Mouse (Mus musculus) liver, embryonic 15.5 days (tissue): ENCODE results near the gene Nol10. TPM values are rescaled to one million over a fixed set of nuclear protein-coding genes. Genes with fewer than 3 reads are reported as not detected.

ENCODE experiments used
- ATAC-seq: fragments of 200-750 bp; cut with Nextera tagmentation; 2 replicates; pipeline ENCODE4 v1.8.0; 2017; ENCODE audit warnings: moderate number of reproducible peaks, mild to moderate bottlenecking, moderate library complexity; ENCODE audit not compliant: insufficient read depth
- H3K27ac ChIP-seq: fragments of 300-500 bp; sonication (generic); replicated peaks from 2 replicates; pipeline ENCODE4 v1.5.1; 2015; ENCODE audit warnings: mild to moderate bottlenecking, inconsistent platforms
- H3K27me3 ChIP-seq: fragments of 300-500 bp; sonication (generic); 2 replicates; pipeline ENCODE4 v1.6.1; 2015; ENCODE audit warnings: mild to moderate bottlenecking, inconsistent platforms
- H3K36me3 ChIP-seq: fragments of 300-500 bp; sonication (generic); replicated peaks from 2 replicates; pipeline ENCODE4 v1.6.1; 2015; ENCODE audit warnings: moderate library complexity, mild to moderate bottlenecking, inconsistent platforms
- H3K4me1 ChIP-seq: fragments of 300-500 bp; sonication (generic); replicated peaks from 2 replicates; pipeline ENCODE4 v1.6.1; 2015; ENCODE audit warnings: inconsistent platforms
- H3K4me2 ChIP-seq: fragments of 300-500 bp; sonication (generic); 2 replicates; pipeline ENCODE4 v1.6.1; 2015; ENCODE audit warnings: moderate library complexity, mild to moderate bottlenecking, inconsistent platforms
- H3K4me3 ChIP-seq: fragments of 300-500 bp; sonication (generic); replicated peaks from 2 replicates; pipeline ENCODE4 v1.5.1; 2015; ENCODE audit warnings: mild to moderate bottlenecking, inconsistent platforms
- H3K9ac ChIP-seq: fragments of 300-500 bp; sonication (generic); 2 replicates; pipeline ENCODE4 v1.6.1; 2015; ENCODE audit warnings: moderate library complexity, mild to moderate bottlenecking, inconsistent platforms
- H3K9me3 ChIP-seq: fragments of 300-500 bp; sonication (generic); replicated peaks from 2 replicates; pipeline ENCODE4 v1.6.1; 2016; ENCODE audit warnings: inconsistent platforms
- WGBS: fragments of 180-500 bp; shearing (Covaris S2); methylation state at CpG from one replicate; pipeline ENCODE4 v1.1.7; 2015; ENCODE audit warnings: mixed read lengths; ENCODE audit not compliant: insufficient replicate concordance; 5-methylcytosine and 5-hydroxymethylcytosine counted together
- polyA plus RNA-seq: library from polyadenylated mRNA; unstranded; fragments of >200 nt; fragmentation: Nextera tagmentation; extraction: Ambion mirVana; gene quantifications from 2 replicates; pipeline ENCODE4 v1.2.1, GENCODE M21; 2015

The Nol10 gene
- polyA plus RNA-seq, 1 experiment from 2014 or later = 9.9 TPM

GRCm38 (mm10) chr12:17333459-17333858 is 14.8 kb upstream of the Nol10 start:
- 10% methylated on average over 1 of the region's 1 CpGs for WGBS
- no peak overlapping the region for H3K27ac ChIP-seq
- H3K4me3 ChIP-seq = no peak overlapping the region
- no peaks in the 10 kb centered on the region for H3K36me3 ChIP-seq
- H3K27me3 ChIP-seq = no peaks in the 10 kb centered on the region; the same call in 1 of the 2 replicates
- no peak for ATAC-seq
- H3K9ac ChIP-seq = no peak overlapping the region
- no peak overlapping the region for H3K4me2 ChIP-seq
- H3K4me1 ChIP-seq = no peaks in the 10 kb centered on the region
- no peaks in the 10 kb centered on the region for H3K9me3 ChIP-seq

GRCm38 (mm10) chr12:17338338-17338737 is 9.9 kb upstream of the Nol10 start:
- Histone ChIP-seq H3K9ac (no peak overlapping the region), H3K4me2 (no peak overlapping the region), H3K27ac (no peak overlapping the region), H3K9me3 (no peaks in the 10 kb centered on the region), H3K4me1 (no peaks in the 10 kb centered on the region), H3K27me3 (no peaks in the 10 kb centered on the region), H3K4me3 (no peak overlapping the region), H3K36me3 (no peaks in the 10 kb centered on the region)
- ATAC-seq = no peak
- WGBS = 58% methylated on average over 2 of the region's 2 CpGs

- WGBS = 57% methylated on average over 3 of the region's 3 CpGs
- Histone ChIP-seq H3K27me3 (no peaks in the 10 kb centered on the region), H3K9me3 (no peaks in the 10 kb centered on the region), H3K27ac (no peak overlapping the region), H3K36me3 (no peaks in the 10 kb centered on the region), H3K4me2 (no peak overlapping the region), H3K4me3 (no peak overlapping the region), H3K9ac (no peak overlapping the region), H3K4me1 (no peaks in the 10 kb centered on the region)
- ATAC-seq = no peak
Observed at GRCm38 (mm10) chr12:17339114-17339905, 8.9 kb upstream of the Nol10 start.

- WGBS = 31% methylated on average over 11 of the region's 11 CpGs
- Histone ChIP-seq H3K4me2 (peak overlapping the region; percentile 86), H3K27me3 (no peaks in the 10 kb centered on the region), H3K9me3 (no peaks in the 10 kb centered on the region), H3K27ac (peak overlapping the region; percentile 45), H3K9ac (peak overlapping the region; percentile 66), H3K4me3 (peak overlapping the region; percentile 78), H3K4me1 (peaks cover 18% of the 10 kb centered on the region), H3K36me3 (peaks cover 15% of the 10 kb centered on the region)
- peak; percentile 49 for ATAC-seq
Observed at GRCm38 (mm10) chr12:17347327-17348047, 771 bp upstream of the Nol10 start.

GRCm38 (mm10) chr12:17350106-17350505 is 1.8 kb downstream of the Nol10 start:
- Histone ChIP-seq H3K36me3 (peaks cover 36% of the 10 kb centered on the region), H3K9ac (no peak overlapping the region), H3K27me3 (no peaks in the 10 kb centered on the region), H3K27ac (no peak overlapping the region), H3K4me2 (no peak overlapping the region), H3K4me3 (no peak overlapping the region), H3K9me3 (no peaks in the 10 kb centered on the region), H3K4me1 (peaks cover 18% of the 10 kb centered on the region)
- ATAC-seq = no peak

DNA sequence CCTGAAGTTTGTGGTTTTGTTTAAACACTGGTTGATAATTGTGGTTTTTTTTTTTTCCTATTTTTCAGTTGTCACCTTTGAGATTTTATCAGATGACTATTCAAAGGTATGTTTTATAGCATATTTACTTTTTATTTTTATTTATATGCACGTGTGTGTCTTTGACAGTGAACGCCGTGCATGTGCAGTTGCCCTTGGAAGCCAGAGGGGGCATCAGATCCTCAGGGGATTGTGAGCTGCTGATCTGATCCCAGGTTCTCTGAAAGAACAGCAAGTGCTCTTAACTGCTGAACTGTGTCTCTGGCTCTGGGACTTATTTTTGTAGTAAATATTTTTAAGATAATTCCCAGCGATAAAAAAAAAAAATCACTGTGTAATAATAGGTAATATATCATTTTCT is 8.6 kb downstream of the Nol10 start:
- Histone ChIP-seq H3K27me3 (no peaks in the 10 kb centered on the region), H3K9ac (no peak overlapping the region), H3K27ac (no peak overlapping the region), H3K4me3 (no peak overlapping the region), H3K9me3 (no peaks in the 10 kb centered on the region), H3K4me2 (no peak overlapping the region), H3K36me3 (peaks cover 73% of the 10 kb centered on the region), H3K4me1 (no peaks in the 10 kb centered on the region)
- no peak for ATAC-seq
- 81% methylated on average over 4 of the region's 4 CpGs for WGBS

DNA sequence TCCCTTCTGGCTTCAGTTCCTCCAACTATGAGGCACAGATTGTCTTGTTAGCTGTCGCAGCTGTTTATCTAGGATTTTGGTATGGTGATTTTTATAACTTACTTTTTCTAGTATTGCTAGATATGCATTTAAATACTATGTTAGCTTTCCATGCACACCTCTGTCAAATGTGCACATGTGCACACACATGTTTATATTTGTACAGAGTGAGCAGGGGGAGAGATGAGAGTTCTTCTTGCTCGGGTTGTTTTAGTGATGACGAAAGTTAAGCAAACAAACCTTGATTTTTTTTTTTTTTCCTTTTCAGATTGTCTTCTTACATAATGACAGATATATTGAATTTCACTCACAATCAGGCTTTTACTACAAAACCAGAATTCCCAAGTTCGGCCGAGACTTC is 9.5 kb downstream of the Nol10 start:
- ATAC-seq = no peak
- Histone ChIP-seq H3K9ac (no peak overlapping the region), H3K9me3 (no peaks in the 10 kb centered on the region), H3K4me1 (no peaks in the 10 kb centered on the region), H3K27me3 (no peaks in the 10 kb centered on the region), H3K27ac (no peak overlapping the region), H3K36me3 (peaks cover 77% of the 10 kb centered on the region), H3K4me2 (no peak overlapping the region), H3K4me3 (no peak overlapping the region)
- 81% methylated on average over 5 of the region's 5 CpGs for WGBS

GRCm38 (mm10) chr12:17358981-17359380 is 10.7 kb downstream of the Nol10 start:
- H3K27me3 ChIP-seq = no peaks in the 10 kb centered on the region
- H3K27ac ChIP-seq = no peak overlapping the region
- no peak overlapping the region for H3K4me2 ChIP-seq
- no peak for ATAC-seq
- H3K36me3 ChIP-seq = peaks cover 77% of the 10 kb centered on the region
- WGBS = 79% methylated on average over 9 of the region's 9 CpGs
- no peak overlapping the region for H3K9ac ChIP-seq
- no peaks in the 10 kb centered on the region for H3K9me3 ChIP-seq
- no peak overlapping the region for H3K4me3 ChIP-seq
- H3K4me1 ChIP-seq = no peaks in the 10 kb centered on the region

- no peak for ATAC-seq
- H3K4me1 ChIP-seq = no peaks in the 10 kb centered on the region
- WGBS = 74% methylated on average over 9 of the region's 9 CpGs
- no peaks in the 10 kb centered on the region for H3K27me3 ChIP-seq
- H3K36me3 ChIP-seq = peaks cover 76% of the 10 kb centered on the region
- H3K9ac ChIP-seq = no peak overlapping the region
- no peak overlapping the region for H3K27ac ChIP-seq
- no peak overlapping the region for H3K4me3 ChIP-seq
- no peak overlapping the region for H3K4me2 ChIP-seq
- no peaks in the 10 kb centered on the region for H3K9me3 ChIP-seq
Observed at GRCm38 (mm10) chr12:17360104-17360503, 11.8 kb downstream of the Nol10 start.

DNA sequence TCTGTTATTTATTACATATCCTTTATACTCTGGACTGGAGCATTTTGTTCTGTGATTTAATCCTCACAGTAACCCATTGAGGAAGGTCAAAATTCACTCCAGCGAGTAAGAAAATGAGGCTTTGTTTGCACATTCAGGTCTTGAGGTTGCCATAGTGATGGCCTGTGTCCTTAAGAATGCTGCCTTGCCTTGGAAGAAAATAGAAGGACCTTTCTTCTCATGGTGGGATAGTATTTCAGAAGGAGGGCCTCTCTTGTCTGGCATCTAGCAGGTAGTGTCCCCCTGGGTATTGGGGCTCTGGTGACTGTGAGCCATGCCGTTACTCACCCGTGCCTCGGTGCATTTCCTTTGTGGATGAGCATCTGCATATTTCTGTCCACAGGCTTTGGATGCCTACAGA is 12.4 kb downstream of the Nol10 start:
- no peaks in the 10 kb centered on the region for H3K4me1 ChIP-seq
- ATAC-seq = no peak
- H3K4me3 ChIP-seq = no peak overlapping the region
- peaks cover 73% of the 10 kb centered on the region for H3K36me3 ChIP-seq
- no peak overlapping the region for H3K9ac ChIP-seq
- H3K9me3 ChIP-seq = no peaks in the 10 kb centered on the region
- no peaks in the 10 kb centered on the region for H3K27me3 ChIP-seq
- 79% methylated on average over 4 of the region's 4 CpGs for WGBS
- H3K27ac ChIP-seq = no peak overlapping the region
- H3K4me2 ChIP-seq = no peak overlapping the region

GRCm38 (mm10) chr12:17362316-17362715 is 14.1 kb downstream of the Nol10 start:
- no peaks in the 10 kb centered on the region for H3K4me1 ChIP-seq
- no peaks in the 10 kb centered on the region for H3K27me3 ChIP-seq
- no peak overlapping the region for H3K9ac ChIP-seq
- no peak overlapping the region for H3K27ac ChIP-seq
- peaks cover 68% of the 10 kb centered on the region for H3K36me3 ChIP-seq
- H3K4me2 ChIP-seq = no peak overlapping the region
- ATAC-seq = no peak
- WGBS = 72% methylated on average over 5 of the region's 5 CpGs
- no peak overlapping the region for H3K4me3 ChIP-seq
- no peaks in the 10 kb centered on the region for H3K9me3 ChIP-seq
